Mouse (Mus musculus): ENCODE measurements around the gene Smarcd1. TPM values are rescaled to one million over a fixed set of nuclear protein-coding genes. Genes with fewer than 3 reads are reported as not detected.

Smarcd1 gene
- total RNA-seq (2021), result 100 to 1,000 TPM in 1 of 2 experiments, 10 to 100 TPM in 1; 96.1 to 106 TPM
- long read RNA-seq, experiment 1, transcript Smarcd1-201 (13 exons, 3,307 nt), result major isoform, 57 of 95 reads
- long read RNA-seq, experiment 1, partial matches to known transcripts, result 32 of 95 reads
- long read RNA-seq, experiment 1, other reads (novel, unspliced or antisense), result 6 of 95 reads
- long read RNA-seq, experiment 2, transcript Smarcd1-201 (13 exons, 3,307 nt), result major isoform, 70 of 104 reads
- long read RNA-seq, experiment 2, partial matches to known transcripts, result 24 of 104 reads
- long read RNA-seq, experiment 2, other reads (novel, unspliced or antisense), result 10 of 104 reads

DNA sequence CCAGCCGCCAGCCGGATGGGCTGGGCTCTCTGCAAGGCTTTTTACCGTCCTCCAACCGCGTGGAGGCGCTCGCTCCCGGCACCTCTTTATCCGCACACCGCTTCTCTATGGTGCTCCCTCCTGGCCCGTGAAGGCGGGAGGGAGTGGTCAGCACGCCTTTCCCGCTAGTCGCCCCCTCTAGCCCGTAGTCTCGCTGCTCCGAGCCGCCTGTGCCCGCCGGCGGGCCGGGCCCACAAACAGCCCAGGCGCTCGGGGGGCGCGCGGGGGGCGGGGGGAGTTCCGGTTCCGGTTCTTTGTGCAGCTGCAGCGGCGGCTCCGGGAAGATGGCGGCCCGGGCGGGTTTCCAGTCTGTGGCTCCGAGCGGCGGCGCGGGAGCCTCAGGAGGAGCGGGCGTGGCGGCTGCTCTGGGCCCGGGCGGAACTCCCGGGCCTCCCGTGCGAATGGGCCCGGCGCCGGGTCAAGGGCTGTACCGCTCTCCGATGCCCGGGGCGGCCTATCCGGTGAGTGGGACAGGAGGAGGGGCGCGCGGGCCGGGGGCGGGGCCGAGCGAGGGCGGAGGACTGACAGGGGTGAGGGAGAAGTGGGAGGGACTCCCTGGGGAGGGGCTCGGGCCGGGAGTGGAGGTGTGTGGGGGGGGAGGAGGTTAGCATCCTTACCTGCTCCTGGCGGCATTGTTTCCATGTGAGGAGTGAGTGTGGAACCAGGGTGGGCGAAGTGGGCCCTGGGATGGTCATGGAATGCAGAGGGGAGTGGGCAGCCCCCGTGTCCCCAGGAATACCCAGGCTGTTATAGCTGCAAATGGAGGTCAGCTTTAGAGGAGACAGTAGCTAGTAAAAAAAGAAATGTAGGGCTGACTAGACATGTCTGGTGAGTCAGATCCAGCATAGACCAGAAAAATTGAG lies at the start of gene Smarcd1:
Gene Smarcd1, plus strand, starts transcription at position 131 of the 902 bp plus-strand sequence.
- DNase-seq (ENCODE audit: low spot score in 2 of 2), result peak; percentile 95 to 97

DNA sequence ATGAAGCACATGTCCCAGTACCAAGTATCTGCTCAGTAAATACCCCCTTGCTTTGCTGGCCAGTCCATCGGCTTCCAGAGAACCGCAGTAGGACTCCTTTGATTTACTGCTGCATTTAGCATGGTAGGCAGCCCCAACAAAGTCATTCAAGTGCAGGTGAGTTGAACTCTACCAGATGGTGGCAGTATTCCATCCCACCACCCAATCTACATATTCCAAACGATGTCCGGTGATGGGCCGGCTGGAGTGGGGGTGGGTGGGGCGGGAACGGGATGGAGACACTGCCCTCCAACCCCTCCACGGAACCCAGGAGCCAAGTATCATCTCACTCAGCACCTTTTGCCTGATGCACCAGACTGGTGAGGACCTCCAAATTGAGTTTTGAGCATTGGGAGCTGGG lies 48.6 kb upstream of the Smarcd1 start:
- DNase-seq (ENCODE audit: low spot score in 2 of 2), result no peak

DNA sequence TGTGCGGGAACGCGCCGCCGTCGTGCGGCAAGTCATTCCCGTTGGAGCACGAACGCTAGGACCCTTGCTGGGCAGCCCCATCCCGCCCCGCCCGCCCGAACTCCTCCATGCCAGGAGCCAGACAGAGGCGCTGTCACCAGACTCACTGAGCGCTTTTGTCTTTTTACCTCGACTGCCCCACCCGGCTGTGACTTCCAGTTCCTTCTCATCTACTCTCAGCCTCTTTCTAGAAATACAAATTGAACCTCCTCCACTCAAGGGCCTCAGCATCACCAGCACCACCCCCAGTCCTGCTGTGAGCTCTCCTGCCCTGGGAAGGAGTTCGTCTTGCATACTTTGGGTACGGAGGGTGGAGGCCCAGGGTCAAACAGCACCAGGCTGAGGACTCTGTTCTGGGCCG lies 48.1 kb upstream of the Smarcd1 start:
- DNase-seq (ENCODE audit: low spot score in 2 of 2), result no peak

- DNase-seq (ENCODE audit: low spot score in 2 of 2), result no peak
These were observed 46.0 kb upstream of the Smarcd1 start for GRCm38 (mm10) chr15:99655956-99656355.

GRCm38 (mm10) chr15:99658437-99658836 lies 43.5 kb upstream of the Smarcd1 start:
- DNase-seq (ENCODE audit: low spot score in 2 of 2), result no peak

GRCm38 (mm10) chr15:99661121-99661830 lies 40.7 kb upstream of the Smarcd1 start:
- no peak for DNase-seq (ENCODE audit: low spot score in 2 of 2)

GRCm38 (mm10) chr15:99662371-99662770 lies 39.6 kb upstream of the Smarcd1 start:
- DNase-seq (ENCODE audit: low spot score in 2 of 2), result no peak

DNA sequence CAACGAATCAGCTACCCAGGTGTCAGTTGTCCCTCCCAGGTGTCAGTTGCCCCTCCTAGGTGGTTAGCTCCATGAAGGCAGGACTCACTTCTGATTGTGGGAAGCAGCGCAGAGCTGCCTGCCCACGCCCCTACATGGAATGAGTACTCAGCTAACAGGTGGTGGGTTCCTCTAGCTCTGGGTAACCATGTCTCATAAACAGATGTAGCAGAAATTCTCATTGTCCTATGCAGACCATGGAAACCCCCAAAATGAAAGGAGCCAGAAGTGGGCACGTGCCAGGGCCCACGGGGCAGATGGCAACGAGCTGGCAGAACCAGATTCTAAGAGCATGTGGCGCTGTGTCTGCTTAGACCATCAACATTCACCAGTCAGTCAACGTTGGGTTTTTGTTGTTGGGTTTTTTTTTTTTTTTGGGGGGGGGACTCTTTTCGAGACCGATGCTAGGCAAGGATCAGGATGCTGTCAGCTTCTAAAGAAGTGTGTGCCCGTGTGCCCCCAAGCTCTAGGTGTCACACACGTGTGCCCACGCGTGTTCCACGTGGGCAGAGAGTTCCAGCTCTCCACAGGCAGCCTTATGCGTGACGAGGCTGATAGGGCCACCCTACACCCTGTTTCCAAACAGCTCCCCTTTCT lies 37.8 kb upstream of the Smarcd1 start:
- DNase-seq (ENCODE audit: low spot score in 2 of 2), result peak; percentile 77 to 91

GRCm38 (mm10) chr15:99664600-99665451 lies 37.1 kb upstream of the Smarcd1 start:
- DNase-seq (ENCODE audit: low spot score in 2 of 2), result peak; percentile 79 to 80

GRCm38 (mm10) chr15:99667544-99667943 lies 34.4 kb upstream of the Smarcd1 start:
- DNase-seq (ENCODE audit: low spot score in 2 of 2), result no peak

DNA sequence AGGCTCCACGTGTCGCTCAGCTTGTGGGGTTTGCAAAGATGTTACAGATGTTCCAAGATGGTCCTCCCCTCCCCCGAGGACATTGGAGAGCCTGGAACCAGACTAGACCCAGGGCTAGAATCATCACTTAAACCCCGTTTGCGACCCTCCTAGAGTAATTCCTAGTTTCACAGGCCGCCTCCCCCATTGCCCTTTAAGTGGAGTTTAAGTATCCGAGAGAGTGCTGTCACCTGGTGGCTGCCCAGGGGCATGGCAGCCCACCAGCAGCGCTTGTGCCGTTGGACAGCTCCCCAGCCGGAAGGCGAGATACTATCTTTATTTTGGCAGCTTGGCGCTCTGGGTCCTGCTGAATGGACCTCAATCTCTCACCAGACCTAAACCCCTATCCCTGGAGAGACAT lies 33.0 kb upstream of the Smarcd1 start:
- DNase-seq (ENCODE audit: low spot score in 2 of 2), result peak; percentile 76 to 80

GRCm38 (mm10) chr15:99669392-99669791 lies 32.5 kb upstream of the Smarcd1 start:
- no peak for DNase-seq (ENCODE audit: low spot score in 2 of 2)

- DNase-seq (ENCODE audit: low spot score in 2 of 2), result peak; percentile 73 to 75
These were observed 31.6 kb upstream of the Smarcd1 start, which contains the start of gene Asic1 for GRCm38 (mm10) chr15:99670154-99670821. Gene Asic1 (plus strand): TSS chr15:99670368.

DNA sequence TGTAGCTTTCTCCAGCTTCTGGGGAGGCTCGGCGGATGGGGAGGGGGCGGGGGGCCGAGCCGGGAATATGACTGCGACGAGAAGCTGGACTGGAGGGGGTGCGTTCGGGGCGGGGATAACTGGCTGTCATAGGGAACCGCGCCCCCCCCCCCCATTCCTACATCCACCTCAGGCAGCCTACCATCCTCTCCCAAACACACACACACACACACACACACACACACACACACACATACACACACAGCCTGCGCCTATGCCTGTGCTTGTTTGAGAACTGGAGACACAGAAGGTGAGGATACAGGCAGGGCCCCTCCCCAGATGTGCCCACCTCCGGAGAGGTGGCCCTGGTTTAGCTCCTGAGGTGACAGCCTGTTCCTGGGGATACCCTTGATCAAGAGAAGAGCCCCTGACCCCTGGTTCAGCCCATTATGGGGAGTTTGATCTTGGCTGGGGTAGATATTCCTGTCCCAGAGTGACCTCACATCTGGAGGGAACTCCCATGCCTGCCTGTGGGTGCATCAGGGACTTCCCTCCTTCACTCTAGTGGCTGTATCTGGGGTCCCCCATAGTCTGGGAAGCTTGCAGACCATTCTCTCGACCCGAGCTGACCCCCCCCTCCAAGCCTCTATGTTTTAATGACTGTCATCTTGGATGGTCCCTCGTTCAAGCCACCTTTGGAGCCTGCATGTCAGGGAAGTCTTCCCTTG lies 30.8 kb upstream of the Smarcd1 start:
- no peak for DNase-seq (ENCODE audit: low spot score in 2 of 2)

DNA sequence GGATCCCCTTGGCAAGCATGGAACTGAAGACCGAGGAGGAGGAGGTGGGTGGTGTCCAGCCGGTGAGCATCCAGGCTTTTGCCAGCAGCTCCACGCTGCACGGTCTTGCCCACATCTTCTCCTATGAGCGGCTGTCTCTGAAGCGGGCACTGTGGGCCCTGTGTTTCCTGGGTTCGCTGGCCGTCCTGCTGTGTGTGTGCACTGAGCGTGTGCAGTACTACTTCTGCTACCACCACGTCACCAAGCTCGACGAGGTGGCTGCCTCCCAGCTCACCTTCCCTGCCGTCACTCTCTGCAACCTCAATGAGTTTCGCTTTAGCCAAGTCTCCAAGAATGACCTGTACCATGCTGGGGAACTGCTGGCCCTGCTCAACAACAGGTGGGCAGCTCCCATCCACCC lies 30.1 kb upstream of the Smarcd1 start:
- no peak for DNase-seq (ENCODE audit: low spot score in 2 of 2)

GRCm38 (mm10) chr15:99674866-99675265 lies 27.1 kb upstream of the Smarcd1 start:
- DNase-seq (ENCODE audit: low spot score in 2 of 2), result no peak

- peak in 1 of 2 experiments; percentile 54 for DNase-seq (ENCODE audit: low spot score in 2 of 2)
These were observed 24.8 kb upstream of the Smarcd1 start for GRCm38 (mm10) chr15:99677089-99677488.

DNA sequence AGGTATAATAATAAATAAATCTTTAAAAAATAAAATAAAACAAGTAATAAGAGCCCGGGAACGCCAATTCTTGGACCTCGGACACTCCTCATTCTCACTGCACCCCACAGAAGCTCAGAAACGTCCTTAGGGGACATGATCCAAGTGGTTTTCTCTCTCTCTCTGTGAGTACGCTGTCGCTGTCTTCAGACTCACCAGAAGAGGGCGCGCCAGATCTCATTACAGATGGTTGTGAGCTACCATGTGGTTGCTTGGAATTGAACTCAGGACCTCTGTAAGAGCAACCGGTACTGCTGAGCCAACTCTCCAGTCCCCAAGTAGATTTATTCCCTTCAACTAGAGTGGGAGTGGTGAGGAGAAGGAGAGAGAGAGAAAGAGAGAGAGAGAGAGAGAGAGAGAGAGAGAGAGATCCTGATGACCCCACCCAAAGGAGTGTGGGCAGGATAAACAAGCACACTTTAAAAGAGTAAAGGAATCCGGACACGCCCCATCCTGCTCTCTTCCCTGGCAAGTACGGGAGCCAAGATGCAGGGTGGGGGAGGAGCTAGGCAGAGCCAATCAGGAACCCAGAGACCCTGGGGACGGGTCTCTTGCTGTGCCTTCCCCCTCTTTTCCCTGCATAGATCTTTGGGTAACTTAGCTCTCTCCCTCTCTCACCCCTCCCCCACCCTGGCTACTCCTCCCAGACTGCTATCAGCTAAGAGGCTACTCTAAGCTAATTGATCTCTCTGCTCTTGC lies 23.7 kb upstream of the Smarcd1 start:
- no peak for DNase-seq (ENCODE audit: low spot score in 2 of 2)

Measured in layer of hippocampus, postnatal 14 days (tissue).